Mouse (Mus musculus): ENCODE measurements at regions not wholly inside any gene's neighbourhood (a gene's known extent, or its start where the extent isn't known, plus 50 kb on each side); places are given as distances from the start of the nearest gene placed in this dataset.

DNA sequence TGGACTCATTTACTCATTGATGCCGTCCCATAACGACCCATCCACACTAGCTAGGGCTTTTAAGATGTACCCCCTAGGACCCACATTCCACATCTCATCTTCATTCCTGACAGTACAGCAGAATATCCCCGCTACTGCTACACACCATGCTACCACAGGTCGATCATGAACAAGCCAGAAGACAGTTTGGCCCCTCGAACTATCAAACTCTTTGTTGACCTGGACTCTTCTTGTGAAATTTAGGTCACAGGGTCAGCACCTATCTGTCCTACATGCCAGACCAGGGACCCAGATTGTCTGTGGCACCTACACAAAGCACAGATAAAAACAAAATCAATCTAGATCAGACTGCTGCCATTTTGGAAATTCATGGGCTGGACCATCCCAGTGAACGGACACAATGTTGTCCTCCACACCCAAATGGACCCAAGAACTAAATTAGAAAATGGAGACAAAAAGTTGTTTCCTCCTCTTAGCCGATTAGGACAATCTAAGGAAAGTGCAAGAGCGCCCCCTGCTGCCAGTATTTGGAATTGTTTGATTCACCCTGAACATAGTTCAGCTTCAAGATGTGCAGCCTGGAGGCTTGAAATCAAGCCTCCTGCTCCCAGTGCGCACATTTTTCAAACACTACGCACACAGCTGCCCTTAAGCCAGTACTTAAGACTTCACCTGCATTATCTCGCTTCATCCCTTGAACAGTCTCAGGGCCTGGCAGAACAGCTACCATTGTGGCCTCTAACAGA lies 192.6 kb downstream of the Gsdmc2 start:
- TF ChIP-seq CTCF (IDR thresholded peaks at IDR 0.05; ENCODE audit: extremely low read depth, insufficient read depth, insufficient read length, insufficient replicate concordance) (peak; percentile 38; the same call in 1 of the 2 replicates), POLR2A (IDR thresholded peaks at IDR 0.05; ENCODE audit: low read depth, low read length) (no peak)

All from spleen, adult 2 months (tissue).